Mouse (Mus musculus) liver, adult (tissue): ENCODE results near the gene Nom1.

Experiments used
- GATA4 ChIP-seq: IDR thresholded peaks from 2 replicates; pipeline ENCODE4 v1.6.1; 2014; ENCODE audit warnings: mild to moderate bottlenecking, low read length; ENCODE audit not compliant: insufficient replicate concordance

Gene Nom1

GRCm38 (mm10) chr5:29468351-29469065 lies 34.0 kb downstream of the Nom1 start:
- no peak for TF ChIP-seq GATA4

GRCm38 (mm10) chr5:29469501-29469900 lies 35.0 kb downstream of the Nom1 start:
- TF ChIP-seq GATA4: no peak

- TF ChIP-seq GATA4: no peak
Observed at GRCm38 (mm10) chr5:29470271-29470670, 35.8 kb downstream of the Nom1 start.

GRCm38 (mm10) chr5:29470851-29471394 lies 36.5 kb downstream of the Nom1 start:
- TF ChIP-seq GATA4: no peak

- TF ChIP-seq GATA4: no peak
Observed at GRCm38 (mm10) chr5:29471396-29471795, 36.9 kb downstream of the Nom1 start.

- TF ChIP-seq GATA4: no peak
Observed at GRCm38 (mm10) chr5:29471855-29472665, 37.6 kb downstream of the Nom1 start.

- no peak for TF ChIP-seq GATA4
Observed at GRCm38 (mm10) chr5:29473551-29474245, 39.2 kb downstream of the Nom1 start.

GRCm38 (mm10) chr5:29474246-29474960 lies 39.9 kb downstream of the Nom1 start:
- TF ChIP-seq GATA4: no peak

- no peak for TF ChIP-seq GATA4
Observed at GRCm38 (mm10) chr5:29475041-29475440, 40.6 kb downstream of the Nom1 start.

- no peak for TF ChIP-seq GATA4
Observed at GRCm38 (mm10) chr5:29475556-29475955, 41.1 kb downstream of the Nom1 start.

GRCm38 (mm10) chr5:29476021-29476420 lies 41.6 kb downstream of the Nom1 start:
- TF ChIP-seq GATA4: no peak

- TF ChIP-seq GATA4: no peak
Observed at GRCm38 (mm10) chr5:29477474-29478207, 43.2 kb downstream of the Nom1 start.

- no peak for TF ChIP-seq GATA4
Observed at GRCm38 (mm10) chr5:29478208-29479197, 44.0 kb downstream of the Nom1 start, which contains the start of gene Mnx1. Gene Mnx1, minus strand, starts transcription at chr5:29478470.
